Mouse (Mus musculus): ENCODE results near the gene Pcdh11x. TPM values are rescaled to one million over a fixed set of nuclear protein-coding genes. Genes with fewer than 3 reads are reported as not detected.
"Not testable (repeated sequence)": the region's sequence is repeated elsewhere in the genome, so short reads cannot be mapped to it uniquely, and the experiment has no call there.

Pcdh11x gene
- polyA plus RNA-seq (2012; rRNA removed): 4.9 and 6.3 TPM in 2 replicates

DNA sequence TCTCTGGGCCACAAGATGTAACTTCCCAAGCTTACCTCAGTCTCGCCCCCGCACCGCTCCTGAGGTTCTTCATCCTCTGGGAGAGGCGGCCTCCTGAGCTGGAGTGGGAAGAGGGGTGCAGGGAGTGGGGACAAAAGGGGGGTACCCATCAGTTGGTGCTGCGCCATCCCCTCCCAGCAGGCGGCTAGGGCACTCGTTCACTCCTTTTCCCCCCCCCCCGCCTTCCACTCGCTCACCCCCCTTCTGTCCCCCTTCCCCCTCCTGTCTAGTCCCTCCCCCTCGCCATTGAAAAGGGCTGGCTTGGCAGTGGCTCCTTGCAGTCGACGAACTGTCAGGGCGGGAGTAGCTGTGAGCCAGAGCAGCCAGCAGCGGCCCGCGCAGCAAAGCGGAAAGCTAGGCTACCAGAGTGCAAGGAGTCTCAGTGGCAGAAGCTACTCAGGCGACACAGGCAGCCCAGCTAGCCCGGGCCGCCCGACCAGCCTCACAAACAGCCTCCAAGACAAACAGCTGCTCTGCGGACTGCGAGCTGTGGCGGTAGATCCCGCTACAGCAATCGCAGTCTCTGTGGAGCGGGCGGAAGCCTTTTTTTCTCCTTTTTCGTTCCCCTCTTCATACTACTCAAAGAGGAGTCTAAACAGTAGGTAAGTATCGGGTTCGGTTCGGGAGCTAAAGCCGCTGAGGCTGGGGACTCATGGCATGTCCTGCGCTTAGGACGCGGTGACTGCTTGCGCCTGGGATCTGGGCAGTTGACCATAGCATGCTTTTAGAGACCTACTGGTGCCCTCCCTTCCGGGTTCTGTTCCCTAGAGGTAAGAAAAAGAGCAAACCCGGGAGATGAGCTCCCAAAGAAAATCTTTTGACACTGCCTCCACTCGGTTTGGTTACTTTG, at the start of gene Pcdh11x:
Gene Pcdh11x, plus strand, starts transcription at position 249 of the 889 bp plus-strand sequence.
- DNase-seq (ENCODE audit: extremely low spot score in 1 of 2, low spot score in 1 of 2): peak in 1 of 2 experiments; percentile 68

DNA sequence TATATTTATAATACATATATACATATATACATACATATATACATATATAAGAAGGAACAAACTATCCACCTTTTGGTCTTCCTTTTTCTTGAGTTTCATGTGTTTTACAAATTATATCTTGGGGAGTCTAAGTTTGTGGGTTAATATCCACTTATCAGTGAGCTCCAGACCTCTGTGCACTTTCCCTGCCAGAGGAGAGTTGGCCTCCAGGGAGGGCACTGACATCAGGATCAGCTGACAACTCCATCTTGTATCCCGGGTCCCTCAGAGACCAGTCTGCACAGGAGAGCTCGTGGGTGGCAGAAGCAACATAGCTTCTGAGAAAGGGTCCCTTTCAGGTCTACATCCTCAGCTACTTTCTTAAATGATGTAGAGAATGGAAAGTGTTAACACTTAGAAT, 30.0 kb upstream of the Pcdh11x start:
- no peak for DNase-seq (ENCODE audit: extremely low spot score in 1 of 2, low spot score in 1 of 2)

GRCm38 (mm10) chrX:120285522-120285921, 4.5 kb upstream of the Pcdh11x start:
- DNase-seq (ENCODE audit: extremely low spot score in 1 of 2, low spot score in 1 of 2): peak in 1 of 2 experiments; percentile 31

- peak in 1 of 2 experiments; percentile 14 for DNase-seq (ENCODE audit: extremely low spot score in 1 of 2, low spot score in 1 of 2)
Measured at GRCm38 (mm10) chrX:120287502-120287901, 2.6 kb upstream of the Pcdh11x start.

- no peak for DNase-seq (ENCODE audit: extremely low spot score in 1 of 2, low spot score in 1 of 2)
Measured at GRCm38 (mm10) chrX:120290900-120291280, 831 bp downstream of the Pcdh11x start.

DNA sequence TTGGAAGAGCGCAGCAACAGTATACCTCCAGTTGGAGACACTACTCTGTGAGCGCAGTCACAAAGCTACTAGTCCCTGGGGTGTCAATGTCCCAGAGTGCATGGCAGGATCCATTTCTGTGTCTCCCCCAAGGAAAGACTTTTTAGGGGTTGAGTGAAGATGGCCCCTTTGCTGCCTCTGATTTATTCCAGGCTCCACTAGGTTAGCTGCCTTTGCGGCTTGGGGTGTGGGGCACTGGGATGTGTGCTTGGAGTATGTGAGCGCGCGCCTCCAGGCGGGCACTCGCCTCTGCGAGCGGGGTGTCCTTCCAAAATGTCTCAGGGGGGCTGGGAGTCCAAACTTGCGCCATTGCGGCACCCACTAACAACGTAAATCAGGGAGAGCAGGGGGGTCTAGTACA, 1.6 kb downstream of the Pcdh11x start:
- peak in 1 of 2 experiments; percentile 39 for DNase-seq (ENCODE audit: extremely low spot score in 1 of 2, low spot score in 1 of 2)

DNA sequence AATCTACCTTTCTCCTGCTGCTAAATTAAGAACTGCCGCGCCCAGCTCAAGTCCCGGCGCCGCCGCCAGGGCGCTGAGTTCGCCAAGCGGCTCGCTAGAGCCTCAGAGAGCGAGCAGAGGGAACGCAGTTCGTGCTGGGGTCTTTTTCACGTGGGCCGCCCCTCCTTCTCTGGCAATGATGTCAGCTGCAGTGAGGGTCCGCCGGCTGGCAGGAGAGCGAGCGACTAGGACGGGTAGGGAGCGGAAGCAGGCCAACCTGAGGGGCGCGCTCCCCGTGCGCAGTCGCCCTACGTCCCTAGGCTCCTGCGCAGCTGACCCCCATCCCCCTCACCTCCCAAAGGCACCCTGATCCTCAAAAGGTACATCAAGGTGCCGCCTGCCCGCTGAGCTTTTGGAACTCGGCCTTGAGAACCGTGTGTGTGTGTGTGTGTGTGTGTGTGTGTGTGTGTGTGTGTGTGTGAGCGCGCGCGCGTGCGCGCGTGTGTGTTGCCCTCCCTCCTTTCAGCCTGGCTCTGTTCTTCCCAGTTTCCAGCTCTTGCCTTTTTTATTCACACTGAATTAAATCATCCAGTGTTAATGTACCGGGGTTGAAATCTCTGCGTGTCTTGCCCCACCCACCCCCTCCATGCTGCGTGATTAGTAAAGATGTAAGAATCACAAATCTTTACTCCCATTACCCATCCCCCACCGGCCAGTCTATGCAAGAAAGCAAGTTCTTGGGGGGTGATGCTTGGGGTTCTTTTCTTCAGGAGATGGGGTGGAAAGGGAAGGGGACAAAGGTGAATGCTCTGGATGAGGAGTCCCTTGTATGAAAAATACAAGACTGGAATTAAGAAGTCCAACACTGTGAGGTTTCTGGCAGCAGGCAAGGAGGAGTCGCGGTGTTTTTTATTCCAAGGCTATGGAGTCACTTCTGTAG, 3.0 kb downstream of the Pcdh11x start:
- peak in 1 of 2 experiments; percentile 33 for DNase-seq (ENCODE audit: extremely low spot score in 1 of 2, low spot score in 1 of 2)

DNA sequence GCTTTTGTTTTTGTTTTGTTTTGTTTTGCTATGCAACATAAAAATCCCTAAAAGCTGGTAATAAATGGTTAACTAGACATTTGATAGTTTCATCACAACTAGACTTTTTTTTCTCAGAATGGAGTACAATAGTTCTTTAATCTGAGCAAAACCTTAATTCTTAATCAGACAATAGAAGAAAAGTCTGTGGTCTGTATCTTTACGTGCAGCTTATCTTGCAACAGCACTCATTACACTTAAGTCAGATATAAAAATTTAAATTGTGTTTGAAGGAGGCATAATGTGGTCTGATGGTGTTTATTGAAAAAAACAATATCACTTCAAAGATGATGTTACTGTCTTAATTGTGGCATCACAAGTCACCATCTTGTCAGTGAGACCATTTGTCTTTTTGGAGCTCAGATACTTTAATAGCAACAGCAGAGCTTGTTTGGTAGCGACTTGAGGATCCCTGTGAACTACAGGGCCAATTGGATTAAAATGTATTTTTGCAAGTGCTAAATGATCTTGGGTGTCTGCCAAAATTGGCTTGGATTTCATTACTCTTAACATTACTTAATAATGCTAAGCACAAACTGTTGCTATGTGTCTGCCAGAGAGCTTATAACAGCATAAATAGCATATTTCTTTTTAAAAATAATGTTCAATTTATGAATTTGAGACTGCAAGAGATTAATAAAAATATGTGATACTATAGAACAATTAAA, 11.6 kb downstream of the Pcdh11x start:
- DNase-seq (ENCODE audit: extremely low spot score in 1 of 2, low spot score in 1 of 2): no peak

- not testable (repeated sequence) for DNase-seq (ENCODE audit: extremely low spot score in 1 of 2, low spot score in 1 of 2)
Measured at GRCm38 (mm10) chrX:120312995-120313394, 22.9 kb downstream of the Pcdh11x start, which contains the start of gene H2afb3. Gene H2afb3 (minus strand): TSS chrX:120313095.

DNA sequence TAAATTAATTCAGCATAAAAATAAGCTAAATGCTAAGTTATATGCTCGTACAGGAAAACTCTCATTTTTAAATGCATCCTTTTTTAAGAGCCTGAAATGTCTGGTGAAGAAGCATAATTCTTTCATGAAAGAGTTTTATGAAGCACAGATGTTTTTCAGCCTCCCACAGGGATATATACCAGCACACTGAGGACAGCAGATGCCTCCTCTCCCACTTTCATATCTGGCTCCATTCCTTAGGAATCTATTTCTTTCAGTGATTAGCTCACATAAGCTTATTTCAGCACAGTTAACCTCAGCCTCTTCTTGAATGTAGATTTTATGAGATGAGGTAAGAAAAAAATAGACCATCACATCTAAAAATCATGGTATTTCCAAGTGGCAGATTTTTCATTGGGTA, 176.2 kb downstream of the Pcdh11x start:
- DNase-seq (ENCODE audit: extremely low spot score in 1 of 2, low spot score in 1 of 2): peak; percentile 46

DNA sequence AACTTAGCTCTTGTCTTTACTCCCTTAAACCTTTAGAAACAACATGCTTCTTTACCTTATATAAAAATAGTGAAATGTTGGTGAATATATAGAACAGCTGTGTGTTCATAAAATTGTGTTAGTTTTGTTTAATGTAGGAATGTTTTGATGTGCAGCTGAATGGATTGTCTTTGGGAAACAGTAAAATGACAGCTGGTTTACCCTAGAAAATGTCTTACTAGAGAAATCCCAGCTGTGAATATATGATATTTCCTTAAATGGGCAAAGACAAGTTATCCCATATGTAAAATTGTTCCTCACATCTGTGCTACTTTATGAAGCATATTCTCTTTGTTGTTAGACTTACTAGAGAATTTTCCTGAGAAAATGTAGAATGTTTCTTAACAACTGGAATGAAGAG, 196.4 kb downstream of the Pcdh11x start:
- no peak for DNase-seq (ENCODE audit: extremely low spot score in 1 of 2, low spot score in 1 of 2)

DNA sequence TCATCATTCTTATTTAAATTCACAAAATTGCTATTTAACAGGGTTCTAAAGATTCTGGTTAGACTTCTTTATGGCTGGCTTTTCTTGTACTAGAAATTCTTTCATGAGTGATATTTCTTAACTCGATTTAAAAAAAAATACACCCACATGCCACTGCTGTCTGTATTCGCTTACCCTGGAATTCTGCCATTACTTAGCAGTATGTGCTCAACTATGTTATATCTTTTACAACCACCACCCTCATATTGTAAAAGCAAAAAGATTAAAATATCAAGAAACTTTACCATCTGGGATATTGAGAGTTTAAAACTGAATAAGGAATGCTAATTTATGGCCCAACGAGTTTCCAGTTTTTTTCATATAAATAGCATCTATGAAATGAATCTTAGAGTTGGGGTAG, 234.9 kb downstream of the Pcdh11x start:
- peak; percentile 4 to 44 for DNase-seq (ENCODE audit: extremely low spot score in 1 of 2, low spot score in 1 of 2)

DNA sequence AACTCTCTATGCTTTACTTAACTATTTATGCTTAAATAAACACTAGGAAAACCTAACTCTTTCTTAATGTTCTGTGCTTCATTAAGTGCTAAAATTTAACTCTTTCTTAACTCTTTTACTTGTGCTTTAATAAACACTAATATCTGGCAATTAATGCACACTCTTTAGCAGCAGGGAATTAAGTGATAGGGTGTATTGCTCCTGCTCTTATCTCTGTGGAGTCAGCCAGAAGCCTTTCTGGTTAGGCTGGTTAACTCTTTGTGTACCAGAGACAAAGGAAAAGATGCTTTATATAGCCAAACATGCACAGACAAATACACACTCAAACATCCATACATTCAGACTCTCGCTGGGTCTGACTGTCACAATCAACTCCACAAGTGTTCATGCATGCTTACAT, 309.2 kb downstream of the Pcdh11x start:
- DNase-seq (ENCODE audit: extremely low spot score in 1 of 2, low spot score in 1 of 2): no peak

DNA sequence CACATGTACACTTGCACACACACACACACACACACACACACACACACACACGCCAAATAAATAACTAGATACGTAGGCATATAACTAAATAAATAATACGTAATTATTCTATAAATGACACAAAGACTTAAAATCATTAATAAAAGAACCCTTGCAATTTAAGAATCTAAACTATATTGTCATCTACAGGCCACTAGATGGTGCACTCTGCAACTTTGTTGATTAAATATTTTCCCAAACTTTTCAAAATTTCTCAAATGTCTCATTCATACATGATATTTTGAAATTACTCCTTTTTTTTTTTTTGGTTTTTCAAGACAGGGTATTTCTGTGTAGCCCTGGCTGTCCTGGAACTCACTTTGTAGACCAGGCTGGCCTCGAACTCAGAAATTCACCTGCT, 328.4 kb downstream of the Pcdh11x start:
- peak in 1 of 2 experiments; percentile 2 for DNase-seq (ENCODE audit: extremely low spot score in 1 of 2, low spot score in 1 of 2)

- DNase-seq (ENCODE audit: extremely low spot score in 1 of 2, low spot score in 1 of 2): peak; percentile 0 to 8
Measured at GRCm38 (mm10) chrX:120670236-120670635, 380.2 kb downstream of the Pcdh11x start.

- no peak for DNase-seq (ENCODE audit: extremely low spot score in 1 of 2, low spot score in 1 of 2)
Measured at GRCm38 (mm10) chrX:120734144-120734543, 444.1 kb downstream of the Pcdh11x start.

- DNase-seq (ENCODE audit: extremely low spot score in 1 of 2, low spot score in 1 of 2): no peak
Measured at GRCm38 (mm10) chrX:120735792-120736191, 445.7 kb downstream of the Pcdh11x start.

- no peak for DNase-seq (ENCODE audit: extremely low spot score in 1 of 2, low spot score in 1 of 2)
Measured at GRCm38 (mm10) chrX:120944556-120944955, 654.5 kb downstream of the Pcdh11x start.
